Mouse (Mus musculus) kidney, adult 9 months (tissue): ENCODE data around the gene Cyp27a1.

ENCODE experiments used
- DNase-seq: peaks from one replicate; pipeline ENCODE4 v3.0.0; 2022

Cyp27a1 gene

DNA sequence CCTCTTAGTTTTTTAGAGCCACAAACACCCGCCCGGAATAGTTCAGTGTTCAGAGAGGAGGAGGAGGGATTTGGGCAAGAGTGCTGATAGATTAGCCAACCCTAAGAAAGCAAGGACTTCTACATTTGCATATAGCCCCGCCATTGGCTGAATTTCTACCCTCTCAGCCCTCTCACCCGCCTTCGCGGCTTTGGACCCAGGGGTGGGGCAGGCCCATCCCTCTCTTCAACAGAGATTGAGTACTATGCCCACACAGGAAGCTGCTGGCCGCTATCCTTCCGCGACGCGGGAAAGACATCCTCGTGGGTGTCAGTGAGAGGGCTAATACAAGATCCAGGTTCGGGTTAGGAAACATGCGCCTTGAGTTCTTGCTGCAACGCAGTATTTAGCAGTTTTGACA lies 59.8 kb downstream of the Cyp27a1 start:
- peak; percentile 89 for DNase-seq

GRCm38 (mm10) chr1:74774062-74774461 lies 60.7 kb downstream of the Cyp27a1 start:
- no peak for DNase-seq

DNA sequence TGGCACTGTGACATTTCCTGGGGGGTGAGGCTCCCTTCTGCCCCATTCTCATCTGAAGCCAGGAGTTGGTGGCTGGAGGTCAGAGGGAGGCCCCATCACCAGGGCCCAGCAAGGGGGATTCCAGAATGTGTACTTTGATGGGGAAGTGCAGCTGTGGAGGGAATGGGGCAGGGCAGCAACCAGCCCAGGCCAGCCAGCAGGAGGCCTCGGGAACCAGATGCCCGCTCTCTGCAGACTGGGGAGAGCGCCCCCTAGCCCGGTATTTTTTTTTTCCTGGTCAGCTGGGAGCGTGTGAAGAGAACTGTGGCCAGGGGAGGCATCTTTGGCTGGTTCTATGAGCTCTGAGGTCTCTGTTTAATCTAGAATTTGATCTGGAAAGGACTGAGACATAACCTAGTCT lies 62.4 kb downstream of the Cyp27a1 start:
- peak; percentile 21 for DNase-seq

- no peak for DNase-seq
These were observed 65.6 kb downstream of the Cyp27a1 start for GRCm38 (mm10) chr1:74778934-74779486.

- no peak for DNase-seq
These were observed 68.7 kb downstream of the Cyp27a1 start for GRCm38 (mm10) chr1:74782045-74782444.

DNA sequence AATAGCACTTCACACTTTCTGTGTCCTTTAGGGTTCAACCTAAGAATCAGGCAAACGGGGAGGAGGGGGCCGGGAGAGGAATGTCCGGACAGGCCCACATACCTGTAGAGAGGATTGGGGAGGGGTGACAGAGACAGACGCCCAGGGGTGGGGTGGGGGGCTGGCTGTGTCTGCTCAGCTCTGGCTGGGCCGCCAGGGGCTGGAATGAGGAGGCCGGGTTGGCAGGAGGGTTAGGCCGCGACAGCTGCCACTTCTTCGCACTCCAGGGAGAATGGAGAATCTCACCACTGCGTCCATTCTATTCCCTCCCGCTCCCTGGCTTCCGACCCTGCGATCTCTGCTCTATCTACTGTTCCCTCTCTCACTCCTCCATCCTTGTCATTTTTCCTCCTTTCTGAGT lies 70.2 kb downstream of the Cyp27a1 start:
- DNase-seq: no peak

DNA sequence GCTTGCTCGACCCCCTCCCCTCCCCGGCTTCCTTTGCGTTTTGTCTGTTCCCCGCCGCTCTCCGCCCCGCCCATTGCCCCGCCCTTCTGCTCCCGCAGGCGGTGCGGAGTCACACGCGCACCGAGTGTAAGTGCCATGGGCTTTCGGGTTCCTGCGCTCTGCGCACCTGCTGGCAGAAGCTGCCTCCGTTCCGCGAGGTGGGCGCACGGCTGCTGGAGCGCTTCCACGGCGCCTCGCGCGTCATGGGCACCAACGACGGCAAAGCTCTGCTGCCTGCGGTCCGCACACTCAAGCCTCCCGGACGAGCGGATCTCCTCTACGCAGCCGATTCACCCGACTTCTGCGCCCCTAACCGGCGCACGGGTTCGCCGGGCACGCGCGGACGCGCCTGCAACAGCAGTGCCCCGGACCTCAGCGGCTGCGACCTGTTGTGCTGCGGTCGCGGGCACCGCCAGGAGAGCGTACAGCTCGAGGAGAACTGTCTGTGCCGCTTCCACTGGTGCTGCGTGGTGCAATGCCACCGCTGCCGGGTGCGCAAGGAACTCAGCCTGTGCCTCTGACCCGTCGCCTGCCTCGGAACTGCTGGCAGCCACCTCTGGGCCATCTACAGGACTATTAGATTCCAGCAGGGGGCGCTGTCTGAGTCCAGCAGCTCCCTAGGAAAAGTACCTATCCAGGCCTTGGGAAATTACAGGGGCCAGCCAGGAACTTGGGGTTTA lies 70.8 kb downstream of the Cyp27a1 start:
- peak; percentile 71 for DNase-seq
